Mouse (Mus musculus): ENCODE data around the gene Ecel1. TPM values are rescaled to one million over a fixed set of nuclear protein-coding genes. Genes with fewer than 3 reads are reported as not detected.

The Ecel1 gene
- polyA plus RNA-seq, 1 experiment from 2014 or later: 14.4 TPM

GRCm38 (mm10) chr1:87127206-87128030, 28.9 kb downstream of the Ecel1 start:
- Histone ChIP-seq H3K4me1 (ENCODE audit: control insufficient read depth, insufficient read depth, low read length) (no peaks in the 10 kb centered on the region), H3K27me3 (ENCODE audit: control insufficient read depth, insufficient read depth, low read depth, low read length) (peaks cover 17% of the 10 kb centered on the region), H3K4me2 (ENCODE audit: low read length) (peak overlapping the region; percentile 46), H3K9me3 (replicated peaks; ENCODE audit: control insufficient read depth, low read length, poor library complexity, severe bottlenecking) (no peaks in the 10 kb centered on the region), H3K36me3 (ENCODE audit: control insufficient read depth, insufficient read depth, low read length) (no peaks in the 10 kb centered on the region), H3K9ac (ENCODE audit: low read depth, low read length) (no peak overlapping the region), H3K4me3 (ENCODE audit: low read depth, low read length) (peak overlapping the region; percentile 22), H3K27ac (ENCODE audit: low read length) (no peak overlapping the region)
- 9% methylated on average over 42 of the region's 43 CpGs for WGBS
- ATAC-seq: peak; percentile 64

- no peaks in the 10 kb centered on the region for H3K4me1 ChIP-seq (ENCODE audit: control insufficient read depth, insufficient read depth, low read length)
- peaks cover 17% of the 10 kb centered on the region for H3K27me3 ChIP-seq (ENCODE audit: control insufficient read depth, insufficient read depth, low read depth, low read length)
- no peak within 1 kb of the TSS for H3K27ac ChIP-seq (ENCODE audit: low read length)
- H3K9ac ChIP-seq (ENCODE audit: low read depth, low read length): no peak within 1 kb of the TSS
- no peaks in the 10 kb centered on the region for H3K9me3 ChIP-seq (replicated peaks; ENCODE audit: control insufficient read depth, low read length, poor library complexity, severe bottlenecking)
- 78% methylated on average over 6 of the region's 6 CpGs for WGBS
- H3K4me3 ChIP-seq (ENCODE audit: low read depth, low read length): no peak within 1 kb of the TSS
- no peak within 1 kb of the TSS for H3K4me2 ChIP-seq (ENCODE audit: low read length)
- H3K36me3 ChIP-seq (ENCODE audit: control insufficient read depth, insufficient read depth, low read length): no peaks in the 10 kb centered on the region
- no peak for ATAC-seq
These were observed 31.6 kb downstream of the Ecel1 start, which contains the start of gene Akp3 for GRCm38 (mm10) chr1:87124673-87125072. TSS of gene Akp3 (plus strand) at chr1:87124973.

GRCm38 (mm10) chr1:87114784-87115183, 41.5 kb downstream of the Ecel1 start:
- ATAC-seq: no peak
- Histone ChIP-seq H3K4me2 (ENCODE audit: low read length) (no peak overlapping the region), H3K27me3 (ENCODE audit: control insufficient read depth, insufficient read depth, low read depth, low read length) (no peaks in the 10 kb centered on the region), H3K4me3 (ENCODE audit: low read depth, low read length) (no peak overlapping the region), H3K27ac (ENCODE audit: low read length) (no peak overlapping the region), H3K9ac (ENCODE audit: low read depth, low read length) (no peak overlapping the region), H3K9me3 (replicated peaks; ENCODE audit: control insufficient read depth, low read length, poor library complexity, severe bottlenecking) (no peaks in the 10 kb centered on the region), H3K4me1 (ENCODE audit: control insufficient read depth, insufficient read depth, low read length) (no peaks in the 10 kb centered on the region), H3K36me3 (ENCODE audit: control insufficient read depth, insufficient read depth, low read length) (no peaks in the 10 kb centered on the region)
- WGBS: 72% methylated on average over 1 of the region's 1 CpGs

GRCm38 (mm10) chr1:87111719-87112354, 44.5 kb downstream of the Ecel1 start:
- no peak for ATAC-seq
- no peaks in the 10 kb centered on the region for H3K27me3 ChIP-seq (ENCODE audit: control insufficient read depth, insufficient read depth, low read depth, low read length)
- no peaks in the 10 kb centered on the region for H3K4me1 ChIP-seq (ENCODE audit: control insufficient read depth, insufficient read depth, low read length)
- H3K4me2 ChIP-seq (ENCODE audit: low read length): no peak overlapping the region
- no peaks in the 10 kb centered on the region for H3K36me3 ChIP-seq (ENCODE audit: control insufficient read depth, insufficient read depth, low read length)
- no peak overlapping the region for H3K27ac ChIP-seq (ENCODE audit: low read length)
- WGBS: 33% methylated on average over 9 of the region's 9 CpGs
- no peak overlapping the region for H3K9ac ChIP-seq (ENCODE audit: low read depth, low read length)
- no peaks in the 10 kb centered on the region for H3K9me3 ChIP-seq (replicated peaks; ENCODE audit: control insufficient read depth, low read length, poor library complexity, severe bottlenecking)
- H3K4me3 ChIP-seq (ENCODE audit: low read depth, low read length): no peak overlapping the region

GRCm38 (mm10) chr1:87108564-87108963, 47.8 kb downstream of the Ecel1 start:
- no peaks in the 10 kb centered on the region for H3K27me3 ChIP-seq (ENCODE audit: control insufficient read depth, insufficient read depth, low read depth, low read length)
- WGBS: 95% methylated on average over 4 of the region's 4 CpGs
- no peak overlapping the region for H3K27ac ChIP-seq (ENCODE audit: low read length)
- H3K4me2 ChIP-seq (ENCODE audit: low read length): no peak overlapping the region
- no peaks in the 10 kb centered on the region for H3K9me3 ChIP-seq (replicated peaks; ENCODE audit: control insufficient read depth, low read length, poor library complexity, severe bottlenecking)
- H3K4me1 ChIP-seq (ENCODE audit: control insufficient read depth, insufficient read depth, low read length): no peaks in the 10 kb centered on the region
- no peak overlapping the region for H3K9ac ChIP-seq (ENCODE audit: low read depth, low read length)
- no peak overlapping the region for H3K4me3 ChIP-seq (ENCODE audit: low read depth, low read length)
- ATAC-seq: no peak
- no peaks in the 10 kb centered on the region for H3K36me3 ChIP-seq (ENCODE audit: control insufficient read depth, insufficient read depth, low read length)

- no peak overlapping the region for H3K9ac ChIP-seq (ENCODE audit: low read depth, low read length)
- H3K36me3 ChIP-seq (ENCODE audit: control insufficient read depth, insufficient read depth, low read length): no peaks in the 10 kb centered on the region
- no peaks in the 10 kb centered on the region for H3K27me3 ChIP-seq (ENCODE audit: control insufficient read depth, insufficient read depth, low read depth, low read length)
- H3K9me3 ChIP-seq (replicated peaks; ENCODE audit: control insufficient read depth, low read length, poor library complexity, severe bottlenecking): no peaks in the 10 kb centered on the region
- WGBS: 81% methylated on average over 8 of the region's 8 CpGs
- no peak overlapping the region for H3K4me3 ChIP-seq (ENCODE audit: low read depth, low read length)
- H3K4me2 ChIP-seq (ENCODE audit: low read length): no peak overlapping the region
- ATAC-seq: no peak
- H3K27ac ChIP-seq (ENCODE audit: low read length): no peak overlapping the region
- H3K4me1 ChIP-seq (ENCODE audit: control insufficient read depth, insufficient read depth, low read length): no peaks in the 10 kb centered on the region
These were observed 49.8 kb downstream of the Ecel1 start for GRCm38 (mm10) chr1:87106536-87106935.

- no peaks in the 10 kb centered on the region for H3K4me1 ChIP-seq (ENCODE audit: control insufficient read depth, insufficient read depth, low read length)
- no peak overlapping the region for H3K4me3 ChIP-seq (ENCODE audit: low read depth, low read length)
- no peaks in the 10 kb centered on the region for H3K36me3 ChIP-seq (ENCODE audit: control insufficient read depth, insufficient read depth, low read length)
- ATAC-seq: no peak
- 70% methylated on average over 1 of the region's 1 CpGs for WGBS
- no peaks in the 10 kb centered on the region; the same call in 1 of the 2 replicates for H3K27me3 ChIP-seq (ENCODE audit: control insufficient read depth, insufficient read depth, low read depth, low read length)
- no peak overlapping the region for H3K27ac ChIP-seq (ENCODE audit: low read length)
- H3K4me2 ChIP-seq (ENCODE audit: low read length): no peak overlapping the region
- no peaks in the 10 kb centered on the region for H3K9me3 ChIP-seq (replicated peaks; ENCODE audit: control insufficient read depth, low read length, poor library complexity, severe bottlenecking)
- H3K9ac ChIP-seq (ENCODE audit: low read depth, low read length): no peak overlapping the region
These were observed 52.4 kb downstream of the Ecel1 start for GRCm38 (mm10) chr1:87103936-87104335.

- Histone ChIP-seq H3K4me2 (ENCODE audit: low read length) (no peak overlapping the region), H3K9me3 (replicated peaks; ENCODE audit: control insufficient read depth, low read length, poor library complexity, severe bottlenecking) (no peaks in the 10 kb centered on the region), H3K9ac (ENCODE audit: low read depth, low read length) (no peak overlapping the region), H3K27me3 (ENCODE audit: control insufficient read depth, insufficient read depth, low read depth, low read length) (no peaks in the 10 kb centered on the region; the same call in 1 of the 2 replicates), H3K4me3 (ENCODE audit: low read depth, low read length) (no peak overlapping the region), H3K36me3 (ENCODE audit: control insufficient read depth, insufficient read depth, low read length) (no peaks in the 10 kb centered on the region), H3K4me1 (ENCODE audit: control insufficient read depth, insufficient read depth, low read length) (no peaks in the 10 kb centered on the region), H3K27ac (ENCODE audit: low read length) (no peak overlapping the region)
- 74% methylated on average over 3 of the region's 3 CpGs for WGBS
- ATAC-seq: no peak
These were observed 54.2 kb downstream of the Ecel1 start for GRCm38 (mm10) chr1:87102114-87102513.

GRCm38 (mm10) chr1:87101411-87101810, 54.9 kb downstream of the Ecel1 start, which contains the start of gene Alpi:
TSS of gene Alpi (minus strand) at chr1:87101606.
- Histone ChIP-seq H3K4me2 (ENCODE audit: low read length) (no peak within 1 kb of the TSS), H3K4me1 (ENCODE audit: control insufficient read depth, insufficient read depth, low read length) (no peaks in the 10 kb centered on the region), H3K27me3 (ENCODE audit: control insufficient read depth, insufficient read depth, low read depth, low read length) (no peaks in the 10 kb centered on the region; the same call in 1 of the 2 replicates), H3K9ac (ENCODE audit: low read depth, low read length) (no peak within 1 kb of the TSS), H3K4me3 (ENCODE audit: low read depth, low read length) (no peak within 1 kb of the TSS), H3K36me3 (ENCODE audit: control insufficient read depth, insufficient read depth, low read length) (no peaks in the 10 kb centered on the region), H3K9me3 (replicated peaks; ENCODE audit: control insufficient read depth, low read length, poor library complexity, severe bottlenecking) (no peaks in the 10 kb centered on the region), H3K27ac (ENCODE audit: low read length) (no peak within 1 kb of the TSS)
- WGBS: 85% methylated on average over 1 of the region's 1 CpGs
- ATAC-seq: no peak

All from midbrain, embryonic 16.5 days (tissue).